Mouse (Mus musculus): ENCODE data around the gene Abl1. TPM values are rescaled to one million over a fixed set of nuclear protein-coding genes. Genes with fewer than 3 reads are reported as not detected.

Gene Abl1
- polyA plus RNA-seq, 1 experiment from 2014 or later: 43.7 TPM

DNA sequence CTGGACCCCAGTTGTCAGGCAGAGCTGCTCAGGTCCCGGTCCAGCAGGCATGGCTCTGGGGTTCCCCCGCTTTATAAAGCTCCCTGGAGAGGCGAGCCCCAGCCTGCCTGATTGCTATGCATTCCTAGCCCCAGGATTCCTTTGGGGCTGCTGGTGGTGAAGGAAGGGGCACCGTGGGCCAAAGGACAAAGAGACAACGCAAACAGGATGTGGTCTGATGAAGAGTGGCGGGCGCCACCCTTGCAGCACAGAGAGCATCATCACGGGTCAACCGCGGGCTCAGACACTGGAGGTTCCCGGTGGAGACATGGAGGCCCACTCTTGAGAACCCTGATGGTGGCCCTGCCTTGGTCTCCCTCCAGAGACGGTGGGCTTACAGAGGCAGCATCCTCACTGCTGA is 122.3 kb downstream of the Abl1 start, which contains the start of gene Qrfp:
Qrfp (minus strand) TSS at position 137 of the 400 bp plus-strand sequence.
- H3K27ac ChIP-seq (ENCODE audit: low read length): no peak within 1 kb of the TSS
- no peaks in the 10 kb centered on the region for H3K36me3 ChIP-seq (ENCODE audit: insufficient read depth, low read length)
- H3K9me3 ChIP-seq (ENCODE audit: low read length): no peaks in the 10 kb centered on the region
- no peak within 1 kb of the TSS for H3K4me3 ChIP-seq (ENCODE audit: low read length)
- H3K4me2 ChIP-seq (replicated peaks; ENCODE audit: low read depth, low read length): no peak within 1 kb of the TSS
- 42% methylated on average over 12 of the region's 12 CpGs for WGBS
- no peak within 1 kb of the TSS for H3K9ac ChIP-seq (replicated peaks; ENCODE audit: low read length)
- no peak for ATAC-seq (ENCODE audit: low FRiP score, low TSS enrichment)
- peaks cover 41% of the 10 kb centered on the region for H3K4me1 ChIP-seq (ENCODE audit: insufficient read depth, low read length)
- no peaks in the 10 kb centered on the region for H3K27me3 ChIP-seq (ENCODE audit: insufficient read depth, low read length)

DNA sequence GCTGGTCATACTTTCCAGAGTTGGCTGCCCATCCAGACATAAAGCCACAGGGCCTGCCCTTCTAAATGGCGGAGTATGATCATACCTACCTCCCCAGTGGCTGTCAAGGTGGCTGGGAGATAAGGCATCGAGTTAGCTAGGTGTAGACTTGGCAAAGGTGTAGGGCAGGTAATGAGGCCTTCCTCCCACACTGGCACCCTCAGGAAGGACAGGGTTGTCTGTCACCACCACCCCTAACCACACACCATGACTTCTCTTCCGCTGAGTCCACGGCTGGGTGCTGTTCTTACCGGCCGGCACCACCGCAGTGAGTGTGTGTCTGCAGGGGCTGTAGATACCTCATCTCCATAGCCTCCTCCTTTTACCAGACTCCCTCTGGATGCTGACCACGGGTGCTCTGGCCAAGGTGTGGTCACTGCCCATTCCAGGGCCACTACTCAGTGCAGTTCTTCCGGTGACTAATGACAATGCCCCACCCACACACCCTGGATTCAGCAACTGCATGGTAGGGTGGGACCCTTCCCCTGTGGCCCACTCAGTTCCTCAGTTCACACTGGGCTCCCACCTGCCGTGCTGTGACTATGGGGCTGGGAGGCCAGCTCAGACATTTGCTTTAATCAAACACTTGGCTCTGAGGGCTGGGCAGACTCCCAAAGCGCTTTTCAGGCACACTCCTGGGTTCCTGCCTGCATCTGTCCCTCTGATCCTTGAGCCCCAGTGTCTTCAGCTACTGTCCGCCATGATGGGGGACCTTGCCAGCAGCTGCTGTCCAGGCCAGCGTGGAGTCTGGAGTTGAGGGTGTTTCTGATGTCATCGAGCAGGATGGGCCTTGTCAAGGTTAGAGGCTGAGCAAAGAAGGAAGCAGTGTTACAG is 123.1 kb downstream of the Abl1 start:
- no peaks in the 10 kb centered on the region for H3K36me3 ChIP-seq (ENCODE audit: insufficient read depth, low read length)
- H3K9ac ChIP-seq (replicated peaks; ENCODE audit: low read length): no peak overlapping the region
- no peak overlapping the region for H3K4me3 ChIP-seq (ENCODE audit: low read length)
- ATAC-seq (ENCODE audit: low FRiP score, low TSS enrichment): no peak
- H3K4me1 ChIP-seq (ENCODE audit: insufficient read depth, low read length): peaks cover 36% of the 10 kb centered on the region
- H3K4me2 ChIP-seq (replicated peaks; ENCODE audit: low read depth, low read length): no peak overlapping the region
- H3K9me3 ChIP-seq (ENCODE audit: low read length): no peaks in the 10 kb centered on the region
- 78% methylated on average over 14 of the region's 14 CpGs for WGBS
- no peaks in the 10 kb centered on the region for H3K27me3 ChIP-seq (ENCODE audit: insufficient read depth, low read length)
- no peak overlapping the region for H3K27ac ChIP-seq (ENCODE audit: low read length)

DNA sequence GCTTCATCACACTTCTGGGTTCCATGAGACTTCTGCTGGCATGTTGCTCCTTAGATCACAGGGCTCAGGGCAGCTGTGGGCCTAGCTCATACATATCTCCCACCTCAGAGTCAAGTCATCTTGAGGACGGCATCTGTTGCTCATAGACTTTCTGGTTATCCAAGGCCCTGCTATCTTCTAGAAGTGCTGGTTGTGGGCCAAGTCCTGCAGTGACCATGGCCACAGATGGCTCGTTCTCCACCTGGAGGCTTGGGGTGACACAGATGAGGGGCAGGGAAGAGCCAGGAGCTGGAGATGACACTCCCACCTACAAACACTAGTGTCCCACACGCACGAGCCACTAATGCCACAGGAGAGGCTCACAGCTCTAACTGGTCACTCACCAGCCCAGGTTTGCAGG is 125.5 kb downstream of the Abl1 start:
- WGBS: 78% methylated on average over 4 of the region's 4 CpGs

DNA sequence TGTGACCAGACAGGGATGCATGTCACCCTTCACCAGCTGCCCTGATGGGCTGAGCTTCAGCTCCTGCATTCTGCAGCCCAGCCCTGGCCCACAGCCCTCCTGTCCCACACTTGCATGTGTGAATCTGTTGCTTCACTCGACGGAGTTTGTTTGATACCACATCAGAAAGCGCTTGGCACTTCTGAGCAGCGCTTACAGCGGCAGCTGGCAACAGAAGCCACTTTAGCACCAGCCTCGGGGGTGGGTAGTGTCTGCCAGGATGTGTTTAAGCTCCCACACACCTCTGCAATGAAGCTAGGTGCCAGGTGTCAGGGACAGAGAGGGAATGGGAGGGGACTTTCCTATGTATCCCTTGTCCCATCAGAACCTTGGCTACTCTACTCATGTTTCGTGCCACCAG is 126.5 kb downstream of the Abl1 start:
- Histone ChIP-seq H3K9me3 (ENCODE audit: low read length) (no peaks in the 10 kb centered on the region), H3K36me3 (ENCODE audit: insufficient read depth, low read length) (no peaks in the 10 kb centered on the region), H3K4me1 (ENCODE audit: insufficient read depth, low read length) (peaks cover 9% of the 10 kb centered on the region; the same call in 1 of the 2 replicates), H3K4me2 (replicated peaks; ENCODE audit: low read depth, low read length) (no peak overlapping the region), H3K27me3 (ENCODE audit: insufficient read depth, low read length) (no peaks in the 10 kb centered on the region), H3K27ac (ENCODE audit: low read length) (no peak overlapping the region), H3K9ac (replicated peaks; ENCODE audit: low read length) (no peak overlapping the region), H3K4me3 (ENCODE audit: low read length) (no peak overlapping the region)
- ATAC-seq (ENCODE audit: low FRiP score, low TSS enrichment): no peak
- WGBS: 79% methylated on average over 7 of the region's 7 CpGs

More for the DNA sequence above, 125.5 kb downstream of the Abl1 start:
- Histone ChIP-seq H3K36me3 (ENCODE audit: insufficient read depth, low read length) (no peaks in the 10 kb centered on the region), H3K27ac (ENCODE audit: low read length) (no peak overlapping the region), H3K9me3 (ENCODE audit: low read length) (no peaks in the 10 kb centered on the region), H3K4me2 (replicated peaks; ENCODE audit: low read depth, low read length) (no peak overlapping the region), H3K4me3 (ENCODE audit: low read length) (no peak overlapping the region), H3K27me3 (ENCODE audit: insufficient read depth, low read length) (no peaks in the 10 kb centered on the region), H3K9ac (replicated peaks; ENCODE audit: low read length) (no peak overlapping the region), H3K4me1 (ENCODE audit: insufficient read depth, low read length) (peaks cover 19% of the 10 kb centered on the region)
- no peak for ATAC-seq (ENCODE audit: low FRiP score, low TSS enrichment)

DNA sequence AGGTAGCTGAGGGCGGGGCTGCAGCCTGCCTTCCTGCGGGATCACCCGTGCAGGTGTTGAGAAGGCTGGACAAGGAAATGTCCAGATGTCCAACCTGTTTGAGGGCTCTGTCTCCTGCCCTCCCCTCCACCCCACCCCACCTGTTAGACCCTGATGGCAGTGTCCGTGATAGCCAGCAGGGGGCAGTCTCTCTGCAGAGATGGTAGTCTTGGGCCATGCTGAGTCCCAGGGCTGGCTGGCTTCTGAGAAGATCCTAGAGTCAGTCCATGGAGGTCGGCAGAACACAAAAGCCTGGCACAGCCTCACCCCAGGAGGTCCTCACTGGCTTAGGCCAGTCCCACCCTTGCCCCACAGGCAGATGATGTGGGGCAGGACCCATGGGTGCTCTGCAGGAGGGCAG is 127.2 kb downstream of the Abl1 start:
- 30% methylated on average over 5 of the region's 5 CpGs for WGBS
- peak; percentile 49; the same call in 1 of the 2 replicates for ATAC-seq (ENCODE audit: low FRiP score, low TSS enrichment)

DNA sequence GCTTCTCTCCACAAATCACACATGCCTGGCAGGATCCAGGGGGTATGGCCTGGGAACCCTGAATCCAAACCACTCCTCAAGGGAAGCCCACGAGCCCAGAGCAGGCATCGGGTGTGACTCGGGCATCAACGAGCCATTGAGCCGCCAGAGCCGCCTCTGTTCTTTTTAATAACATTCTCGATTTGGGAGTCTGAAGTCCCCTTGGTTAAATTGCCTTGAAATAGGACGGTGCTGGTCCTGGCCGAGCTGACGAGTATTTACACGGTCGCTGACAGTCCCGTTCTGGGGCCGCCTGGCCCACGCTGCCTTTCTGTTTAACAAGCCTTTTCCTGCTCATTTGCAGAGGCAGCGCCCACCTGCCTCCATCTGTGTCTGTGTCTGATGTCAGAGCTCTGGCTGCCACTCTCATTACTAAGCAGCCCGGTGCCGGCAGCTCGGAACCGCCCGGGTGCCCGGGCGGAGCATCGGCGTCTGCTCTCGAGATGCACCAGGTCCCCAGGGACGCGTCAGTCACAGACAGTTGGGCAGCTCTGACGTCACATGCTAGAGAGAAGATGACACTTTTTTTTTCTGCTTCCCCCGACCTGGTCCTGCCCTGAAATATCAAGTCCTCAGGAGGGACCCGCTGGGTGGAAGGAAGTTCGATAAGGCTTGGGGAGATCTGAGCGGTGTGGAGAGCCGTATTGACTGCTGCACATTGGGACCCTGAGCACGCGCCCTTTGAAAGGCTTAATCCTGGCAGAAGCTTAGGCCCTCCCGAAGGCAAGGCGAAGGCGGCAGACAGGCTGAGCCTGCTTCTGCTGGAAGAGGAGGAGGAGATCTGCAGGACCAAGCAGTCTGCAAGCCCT is 134.6 kb downstream of the Abl1 start:
- H3K27me3 ChIP-seq (ENCODE audit: insufficient read depth, low read length): peaks cover 4% of the 10 kb centered on the region; the same call in 1 of the 2 replicates
- no peaks in the 10 kb centered on the region for H3K9me3 ChIP-seq (ENCODE audit: low read length)
- H3K36me3 ChIP-seq (ENCODE audit: insufficient read depth, low read length): no peaks in the 10 kb centered on the region
- H3K4me2 ChIP-seq (replicated peaks; ENCODE audit: low read depth, low read length): peak overlapping the region; percentile 46
- H3K9ac ChIP-seq (replicated peaks; ENCODE audit: low read length): 0 out of 2 replicates have a peak overlapping the region, but pooled peaks have one; percentile 48
- peak overlapping the region; percentile 26 for H3K4me3 ChIP-seq (ENCODE audit: low read length)
- no peak overlapping the region for H3K27ac ChIP-seq (ENCODE audit: low read length)
- H3K4me1 ChIP-seq (ENCODE audit: insufficient read depth, low read length): peaks cover 19% of the 10 kb centered on the region
- WGBS: 17% methylated on average over 39 of the region's 39 CpGs
- 0 out of 2 replicates have a peak, but pooled peaks have one; percentile 16 for ATAC-seq (ENCODE audit: low FRiP score, low TSS enrichment)

More for the DNA sequence above, 127.2 kb downstream of the Abl1 start:
- no peak overlapping the region for H3K27ac ChIP-seq (ENCODE audit: low read length)
- no peaks in the 10 kb centered on the region for H3K27me3 ChIP-seq (ENCODE audit: insufficient read depth, low read length)
- H3K4me3 ChIP-seq (ENCODE audit: low read length): no peak overlapping the region
- H3K4me1 ChIP-seq (ENCODE audit: insufficient read depth, low read length): peaks cover 2% of the 10 kb centered on the region; the same call in 1 of the 2 replicates
- H3K9ac ChIP-seq (replicated peaks; ENCODE audit: low read length): no peak overlapping the region
- no peaks in the 10 kb centered on the region for H3K9me3 ChIP-seq (ENCODE audit: low read length)
- no peak overlapping the region for H3K4me2 ChIP-seq (replicated peaks; ENCODE audit: low read depth, low read length)
- no peaks in the 10 kb centered on the region for H3K36me3 ChIP-seq (ENCODE audit: insufficient read depth, low read length)

DNA sequence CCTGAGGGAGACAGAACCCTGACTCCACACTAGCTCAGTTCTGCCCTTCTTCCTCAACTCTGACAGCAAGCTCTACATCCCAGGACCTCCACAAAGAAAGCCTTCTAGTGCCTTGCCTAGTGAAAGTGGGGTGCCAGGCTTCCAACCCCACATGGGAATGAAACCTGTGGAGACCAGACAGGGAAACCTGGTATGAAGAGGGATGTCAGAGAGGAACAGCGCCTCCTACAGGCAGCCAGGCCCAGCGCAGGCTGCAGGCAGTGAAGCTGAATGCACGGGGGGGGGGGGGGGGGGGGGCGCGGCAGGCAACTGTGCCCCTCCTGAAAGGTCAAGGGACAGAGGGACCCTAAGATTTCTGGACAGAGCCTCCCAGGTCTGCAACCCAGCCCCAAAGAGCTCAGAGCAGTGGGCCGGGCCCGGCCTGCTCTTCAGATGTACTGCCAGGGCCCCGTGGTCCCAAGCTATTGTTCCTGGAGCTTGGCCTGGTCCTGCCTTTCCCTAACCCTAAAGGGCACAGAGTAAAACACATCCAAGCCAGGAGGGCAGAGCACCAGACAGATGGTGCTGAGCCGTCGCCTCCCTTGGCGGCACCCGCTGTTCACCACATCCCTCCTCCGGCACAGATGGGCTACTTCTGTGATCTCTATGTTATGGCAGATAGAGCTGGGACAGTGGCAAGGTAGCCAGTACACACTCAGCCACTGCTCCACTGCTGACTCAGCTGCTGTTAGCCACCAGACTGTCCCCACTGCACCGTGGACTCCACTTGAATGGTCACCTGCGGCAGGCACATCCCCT is 136.0 kb downstream of the Abl1 start:
- H3K27ac ChIP-seq (ENCODE audit: low read length): no peak overlapping the region
- peaks cover 25% of the 10 kb centered on the region for H3K4me1 ChIP-seq (ENCODE audit: insufficient read depth, low read length)
- H3K9me3 ChIP-seq (ENCODE audit: low read length): no peaks in the 10 kb centered on the region
- 82% methylated on average over 11 of the region's 15 CpGs for WGBS
- peaks cover 4% of the 10 kb centered on the region; the same call in 1 of the 2 replicates for H3K27me3 ChIP-seq (ENCODE audit: insufficient read depth, low read length)
- no peak overlapping the region for H3K4me3 ChIP-seq (ENCODE audit: low read length)
- ATAC-seq (ENCODE audit: low FRiP score, low TSS enrichment): no peak
- H3K9ac ChIP-seq (replicated peaks; ENCODE audit: low read length): no peak overlapping the region
- no peak overlapping the region for H3K4me2 ChIP-seq (replicated peaks; ENCODE audit: low read depth, low read length)
- H3K36me3 ChIP-seq (ENCODE audit: insufficient read depth, low read length): no peaks in the 10 kb centered on the region

DNA sequence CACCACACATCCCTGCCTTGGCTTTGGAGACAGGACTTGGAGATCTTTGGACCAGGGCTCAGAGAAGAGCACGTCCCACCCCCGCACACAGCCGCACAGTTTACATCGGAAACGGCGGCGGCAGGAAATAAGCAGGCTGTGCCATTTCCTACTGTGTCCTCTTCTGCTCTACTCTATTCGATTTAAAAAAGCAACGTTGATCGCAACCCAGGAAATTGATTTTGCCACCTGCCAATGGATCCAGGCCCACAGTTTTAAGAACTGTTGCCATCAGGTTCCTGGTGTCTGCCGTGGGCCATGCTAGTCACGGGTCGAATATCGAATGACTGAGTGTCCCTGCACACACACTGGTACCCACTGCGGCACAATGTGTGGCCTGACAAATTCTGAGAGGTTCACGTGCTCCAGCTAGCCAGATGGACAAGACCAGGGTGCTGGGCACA is 137.3 kb downstream of the Abl1 start:
- Histone ChIP-seq H3K9ac (replicated peaks; ENCODE audit: low read length) (no peak overlapping the region), H3K4me2 (replicated peaks; ENCODE audit: low read depth, low read length) (no peak overlapping the region), H3K36me3 (ENCODE audit: insufficient read depth, low read length) (no peaks in the 10 kb centered on the region), H3K4me1 (ENCODE audit: insufficient read depth, low read length) (peaks cover 25% of the 10 kb centered on the region), H3K27ac (ENCODE audit: low read length) (no peak overlapping the region), H3K9me3 (ENCODE audit: low read length) (no peaks in the 10 kb centered on the region), H3K4me3 (ENCODE audit: low read length) (no peak overlapping the region), H3K27me3 (ENCODE audit: insufficient read depth, low read length) (peaks cover 4% of the 10 kb centered on the region; the same call in 1 of the 2 replicates)
- WGBS: 56% methylated on average over 16 of the region's 16 CpGs
- no peak for ATAC-seq (ENCODE audit: low FRiP score, low TSS enrichment)

All from kidney, embryonic 16.5 days (tissue).